Mouse (Mus musculus) CH12.LX (cell line): Measurements from ENCODE around the gene Rtbdn. TPM values are rescaled to one million over a fixed set of nuclear protein-coding genes. Genes with fewer than 3 reads are reported as not detected.

ENCODE experiments used
- DNase-seq: peaks from one replicate; pipeline ENCODE4 v3.0.0-alpha.2; 2013; ENCODE audit errors: extremely low read depth
- H3K27ac ChIP-seq: 2 replicates; pipeline ENCODE4 v1.5.1; 2012; ENCODE audit warnings: low read depth, mild to moderate bottlenecking, control low read depth, moderate library complexity; ENCODE audit not compliant: insufficient read depth
- H3K27me3 ChIP-seq: replicated peaks from 2 replicates; pipeline ENCODE3; 2012; ENCODE audit warnings: inconsistent platforms
- H3K36me3 ChIP-seq, 2 experiments: replicated peaks in 1 of 2; 2 replicates each; pipeline versions ENCODE3 to v1.6.1; 2012; ENCODE audit warnings: inconsistent platforms in 1 of 2, low read length in 1 of 2, mild to moderate bottlenecking in 1 of 2, mixed read lengths in 1 of 2, moderate library complexity in 1 of 2; ENCODE audit not compliant: control insufficient read depth in 1 of 2, insufficient read depth in 1 of 2
- H3K4me1 ChIP-seq, 2 experiments: 2 replicates each; pipeline ENCODE4 v1.6.1; 2012; ENCODE audit warnings: inconsistent platforms in 1 of 2, moderate library complexity in 1 of 2; ENCODE audit not compliant: insufficient read depth in 2 of 2, control insufficient read depth in 1 of 2
- H3K4me2 ChIP-seq: 2 replicates; pipeline ENCODE4 v1.6.1; 2012; ENCODE audit warnings: low read depth, mild to moderate bottlenecking, control low read depth; ENCODE audit not compliant: poor library complexity, insufficient read depth, severe bottlenecking
- H3K4me3 ChIP-seq, 3 experiments: fragments of 150-350 bp in 1 of 3; sonication (generic) in 1 of 3; replicated peaks in 1 of 3; 2 replicates each; pipeline versions ENCODE3 to v1.5.1; 2011 to 2012; ENCODE audit warnings: low read depth in 2 of 3, low read length in 2 of 3, mild to moderate bottlenecking in 2 of 3, moderate library complexity in 2 of 3, control low read depth in 1 of 3, improper control_type of control experiment in 1 of 3, inconsistent platforms in 1 of 3, mixed read lengths in 1 of 3; ENCODE audit not compliant: poor library complexity in 1 of 3
- H3K79me2 ChIP-seq: replicated peaks from 2 replicates; pipeline ENCODE4 v1.6.1; 2012; ENCODE audit warnings: mild to moderate bottlenecking, moderate library complexity; ENCODE audit not compliant: control insufficient read depth, poor library complexity, insufficient read depth, severe bottlenecking; ENCODE audit errors: extremely low read depth
- H3K9ac ChIP-seq: 2 replicates; pipeline ENCODE4 v1.6.1; 2012; ENCODE audit warnings: low read depth, mild to moderate bottlenecking, control low read depth, moderate library complexity; ENCODE audit not compliant: insufficient read depth
- H3K9me3 ChIP-seq: replicated peaks from 2 replicates; pipeline ENCODE3; 2012; ENCODE audit warnings: low read length, inconsistent platforms, mixed read lengths
- BHLHE40 ChIP-seq: IDR thresholded peaks from 2 replicates; pipeline ENCODE4 v1.6.1; 2011; ENCODE audit warnings: mild to moderate bottlenecking, low read depth, low read length, improper control_type of control experiment
- CHD1 ChIP-seq: IDR thresholded peaks from 2 replicates; pipeline ENCODE4 v1.6.1; 2012; ENCODE audit warnings: low read depth, low read length, improper control_type of control experiment, inconsistent platforms
- CHD2 ChIP-seq: IDR thresholded peaks from 2 replicates; pipeline ENCODE4 v1.6.1; 2011; ENCODE audit warnings: low read length, improper control_type of control experiment
- CTCF ChIP-seq, 2 experiments: IDR thresholded peaks in 1 of 2; conservative IDR thresholded peaks in 1 of 2; 2 replicates each; pipeline ENCODE4 v1.5.1; 2011 to 2012; ENCODE audit warnings: low read depth in 2 of 2, low read length in 2 of 2, improper control_type of control experiment in 1 of 2, inconsistent platforms in 1 of 2, mild to moderate bottlenecking in 1 of 2, moderate library complexity in 1 of 2
- E2F4 ChIP-seq: IDR thresholded peaks from 2 replicates; pipeline ENCODE4 v1.6.1; 2011; ENCODE audit warnings: low read depth, low read length, improper control_type of control experiment; ENCODE audit not compliant: insufficient replicate concordance
- ELF1 ChIP-seq: IDR thresholded peaks from 2 replicates; pipeline ENCODE4 v1.6.1; 2014; ENCODE audit warnings: low read depth, mild to moderate bottlenecking, inconsistent platforms, low read length, improper control_type of control experiment
- EP300 ChIP-seq: IDR thresholded peaks from 2 replicates; pipeline ENCODE4 v1.6.1; 2011; ENCODE audit warnings: low read length, improper control_type of control experiment
- ETS1 ChIP-seq: conservative IDR thresholded peaks from 2 replicates; pipeline ENCODE4 v1.6.1; 2012; ENCODE audit warnings: low read depth, mild to moderate bottlenecking, inconsistent platforms, low read length, improper control_type of control experiment, moderate library complexity
- GABPA ChIP-seq: IDR thresholded peaks from 2 replicates; pipeline ENCODE4 v1.6.1; 2012; ENCODE audit warnings: low read depth, low read length, improper control_type of control experiment, inconsistent platforms; ENCODE audit not compliant: insufficient replicate concordance
- JUND ChIP-seq: conservative IDR thresholded peaks from 2 replicates; pipeline ENCODE4 v1.6.1; 2011; ENCODE audit warnings: low read depth, low read length, improper control_type of control experiment
- KAT2A ChIP-seq: IDR thresholded peaks from 2 replicates; pipeline ENCODE4 v1.6.1; 2012; ENCODE audit warnings: low read length, improper control_type of control experiment, inconsistent platforms; ENCODE audit not compliant: insufficient replicate concordance
- MAFK ChIP-seq: IDR thresholded peaks from 2 replicates; pipeline ENCODE4 v1.6.1; 2011; ENCODE audit warnings: low read length, improper control_type of control experiment; ENCODE audit not compliant: insufficient replicate concordance
- MAX ChIP-seq: IDR thresholded peaks from 2 replicates; pipeline ENCODE4 v1.6.1; 2011; ENCODE audit warnings: low read length, improper control_type of control experiment
- MEF2A ChIP-seq: IDR thresholded peaks from 2 replicates; pipeline ENCODE4 v1.6.1; 2014; ENCODE audit warnings: low read depth, mild to moderate bottlenecking, inconsistent platforms, low read length, improper control_type of control experiment, borderline replicate concordance
- MXI1 ChIP-seq: IDR thresholded peaks from 2 replicates; pipeline ENCODE4 v1.6.1; 2011; ENCODE audit warnings: mild to moderate bottlenecking, low read depth, low read length, improper control_type of control experiment
- NELFE ChIP-seq: IDR thresholded peaks from 2 replicates; pipeline ENCODE4 v1.6.1; 2011; ENCODE audit warnings: low read depth, low read length, improper control_type of control experiment
- NRF1 ChIP-seq: IDR thresholded peaks from 2 replicates; pipeline ENCODE4 v1.6.1; 2014; ENCODE audit warnings: low read depth, mild to moderate bottlenecking, inconsistent platforms, low read length, improper control_type of control experiment, moderate library complexity
- PAX5 ChIP-seq: IDR thresholded peaks from 2 replicates; pipeline ENCODE4 v1.6.1; 2012; ENCODE audit warnings: low read length, inconsistent platforms, mixed read lengths
- POLR2A ChIP-seq: IDR thresholded peaks from 2 replicates; pipeline ENCODE4 v1.6.1; 2011; ENCODE audit warnings: low read depth, mild to moderate bottlenecking, improper control_type of control experiment, low read length
- RCOR1 ChIP-seq: conservative IDR thresholded peaks from 2 replicates; pipeline ENCODE4 v1.6.1; 2012; ENCODE audit warnings: low read depth, mild to moderate bottlenecking, inconsistent platforms, low read length, improper control_type of control experiment
- SIN3A ChIP-seq: IDR thresholded peaks from 2 replicates; pipeline ENCODE4 v1.6.1; 2012; ENCODE audit warnings: low read length, improper control_type of control experiment, inconsistent platforms
- SMC3 ChIP-seq: IDR thresholded peaks from 2 replicates; pipeline ENCODE4 v1.6.1; 2011; ENCODE audit warnings: low read depth, low read length, improper control_type of control experiment
- USF2 ChIP-seq: conservative IDR thresholded peaks from 2 replicates; pipeline ENCODE4 v1.6.1; 2011; ENCODE audit warnings: low read depth, low read length, improper control_type of control experiment
- ZC3H11A ChIP-seq: IDR thresholded peaks from 2 replicates; pipeline ENCODE4 v1.6.1; 2012; ENCODE audit warnings: low read depth, mild to moderate bottlenecking, inconsistent platforms, low read length, improper control_type of control experiment
- ZMIZ1 ChIP-seq: IDR thresholded peaks from 2 replicates; pipeline ENCODE4 v1.6.1; 2012; ENCODE audit warnings: low read depth, mild to moderate bottlenecking, inconsistent platforms, low read length, improper control_type of control experiment
- dilution Hi-C: fragments of 300-500 bp; cut with MboI; formaldehyde crosslinking; loops from 2 replicates; pipeline ENCODE4 v1.14.3; 2020; ENCODE audit warnings: low sequenced_read_pairs; ENCODE audit not compliant: extremely low pct_unique_long_range_greater_than_20kb, extremely low pct_ligation_motif_present
- in situ Hi-C: fragments of 300-500 bp; cut with MboI; formaldehyde crosslinking; loops from 3 replicates; pipeline ENCODE4 v1.14.3; 2019; ENCODE audit warnings: low sequenced_read_pairs, low pct_ligation_motif_present, low pct_unique_long_range_greater_than_20kb, mixed read lengths
- polyA plus RNA-seq: library from polyadenylated mRNA; unstranded; fragments of >175 nt; gene quantifications from 2 replicates; pipeline ENCODE4 v1.2.1, GENCODE M21; 2012; ENCODE audit warnings: low read depth; ENCODE audit not compliant: insufficient read length
- total RNA-seq, 2 experiments: library from RNA; depleted of rRNA; stranded (reverse); fragments of 300-350 nt in 1 of 2; fragments of >200 nt in 1 of 2; gene quantifications; 2 replicates each; pipeline ENCODE4 v1.2.3; 2012 to 2014

Gene Rtbdn
- total and polyA plus RNA-seq, 3 experiments, result 0.21 to 1.8 TPM; not detected in 1

GRCm38 (mm10) chr8:84909949-84910348, 36.8 kb upstream of the Rtbdn start:
- Histone ChIP-seq H3K4me2 (no peak overlapping the region), H3K27ac (no peak overlapping the region), H3K27me3 (peaks cover 2% of the 10 kb centered on the region), H3K79me2 (no peaks in the 10 kb centered on the region), H3K4me3 (no peak overlapping the region), H3K9ac (no peak overlapping the region), H3K4me1 (peaks cover 8 to 15% of the 10 kb centered on the region in 2 experiments), H3K9me3 (peaks cover 13% of the 10 kb centered on the region), H3K36me3 (peaks cover 12 to 47% of the 10 kb centered on the region in 2 experiments)
- no peak for DNase-seq
- dilution Hi-C loops (no loop called here), in situ Hi-C loops (no loop called here)
- TF ChIP-seq NELFE (no peak), EP300 (no peak), MEF2A (no peak), SIN3A (no peak), RCOR1 (no peak), MAFK (no peak), MXI1 (no peak), PAX5 (no peak), ZC3H11A (no peak), CTCF (conservative IDR thresholded peaks at IDR 0.05 in 1 of 2, IDR thresholded peaks at IDR 0.05 in 1 of 2; ENCODE audit: low read depth in 2 of 2, low read length in 2 of 2) (no peak)

- Histone ChIP-seq H3K79me2 (no peaks in the 10 kb centered on the region), H3K27me3 (peaks cover 1% of the 10 kb centered on the region), H3K4me2 (no peak overlapping the region), H3K4me1 (peaks cover 8 to 15% of the 10 kb centered on the region in 2 experiments), H3K27ac (no peak overlapping the region), H3K4me3 (no peak overlapping the region), H3K9ac (no peak overlapping the region), H3K36me3 (peaks cover 12 to 50% of the 10 kb centered on the region in 2 experiments), H3K9me3 (peaks cover 13% of the 10 kb centered on the region)
- dilution Hi-C loops, result no loop called here
- TF ChIP-seq KAT2A (no peak), EP300 (no peak), GABPA (no peak), E2F4 (no peak), ETS1 (no peak), BHLHE40 (no peak), JUND (no peak), CTCF (conservative IDR thresholded peaks at IDR 0.05 in 1 of 2, IDR thresholded peaks at IDR 0.05 in 1 of 2; ENCODE audit: low read depth in 2 of 2, low read length in 2 of 2) (no peak), SIN3A (no peak), POLR2A (no peak), CHD1 (no peak), USF2 (no peak), CHD2 (no peak), ELF1 (no peak), MAX (no peak), ZMIZ1 (no peak), ZC3H11A (no peak), NRF1 (no peak), SMC3 (no peak)
- in situ Hi-C loops, result no loop called here
- no peak for DNase-seq
These were observed 36.2 kb upstream of the Rtbdn start for GRCm38 (mm10) chr8:84910551-84910950.
